Mouse (Mus musculus) liver, embryonic 11.5 days (tissue): Measurements from ENCODE around the gene Ldlrad3. TPM values are rescaled to one million over a fixed set of nuclear protein-coding genes. Genes with fewer than 3 reads are reported as not detected.

Source experiments
- ATAC-seq: fragments of 200-750 bp; cut with Nextera tagmentation; replicated peaks from 2 replicates; pipeline ENCODE4 v1.8.0; 2017; ENCODE audit warnings: moderate number of reproducible peaks, mild to moderate bottlenecking, moderate TSS enrichment, moderate library complexity; ENCODE audit not compliant: low FRiP score
- DNase-seq: peaks from one replicate; pipeline ENCODE4 v3.0.0-alpha.2; 2017; ENCODE audit warnings: low spot score
- H3K27ac ChIP-seq: fragments of 300-500 bp; sonication (generic); 2 replicates; pipeline ENCODE4 v1.5.1; 2014; ENCODE audit warnings: mild to moderate bottlenecking, low read depth, low read length, control low read depth
- H3K27me3 ChIP-seq: fragments of 300-500 bp; sonication (generic); replicated peaks from 2 replicates; pipeline ENCODE4 v1.6.1; 2014; ENCODE audit warnings: low read length, mixed read lengths; ENCODE audit not compliant: control insufficient read depth, insufficient read depth
- H3K36me3 ChIP-seq: fragments of 300-500 bp; sonication (generic); 2 replicates; pipeline ENCODE4 v1.6.1; 2014; ENCODE audit warnings: mild to moderate bottlenecking, low read length, moderate library complexity, mixed read lengths; ENCODE audit not compliant: control insufficient read depth, insufficient read depth
- H3K4me1 ChIP-seq: fragments of 300-500 bp; sonication (generic); replicated peaks from 2 replicates; pipeline ENCODE4 v1.6.1; 2014; ENCODE audit warnings: low read length, mixed read lengths; ENCODE audit not compliant: control insufficient read depth, insufficient read depth
- H3K4me2 ChIP-seq: fragments of 300-500 bp; sonication (generic); 2 replicates; pipeline ENCODE4 v1.6.1; 2014; ENCODE audit warnings: mild to moderate bottlenecking, control low read depth, moderate library complexity
- H3K4me3 ChIP-seq: fragments of 300-500 bp; sonication (generic); 2 replicates; pipeline ENCODE4 v1.5.1; 2014; ENCODE audit warnings: low read depth, low read length, control low read depth
- H3K9ac ChIP-seq: fragments of 300-500 bp; sonication (generic); 2 replicates; pipeline ENCODE4 v1.6.1; 2014; ENCODE audit warnings: low read depth, low read length, control low read depth
- H3K9me3 ChIP-seq: fragments of 300-500 bp; sonication (generic); 2 replicates; pipeline ENCODE4 v1.6.1; 2016; ENCODE audit warnings: low read length, inconsistent platforms, mixed read lengths; ENCODE audit not compliant: control insufficient read depth
- WGBS: fragments of 180-500 bp; shearing (Covaris S2); extraction: QIAGEN DNeasy Blood & Tissue Kit; methylation state at CpG from one replicate; pipeline ENCODE4 v1.1.7; 2014; 5-methylcytosine and 5-hydroxymethylcytosine counted together
- polyA plus RNA-seq: library from polyadenylated mRNA; unstranded; fragments of >200 nt; fragmentation: Nextera tagmentation; extraction: Ambion mirVana; gene quantifications from 2 replicates; pipeline ENCODE4 v1.2.1, GENCODE M21; 2014

Gene Ldlrad3
- polyA plus RNA-seq, 1 experiment from 2014 or later = 17.9 TPM

- Histone ChIP-seq H3K4me2 (no peak overlapping the region), H3K9me3 (no peaks in the 10 kb centered on the region), H3K36me3 (no peaks in the 10 kb centered on the region), H3K27ac (no peak overlapping the region), H3K9ac (no peak overlapping the region), H3K27me3 (no peaks in the 10 kb centered on the region), H3K4me1 (no peaks in the 10 kb centered on the region), H3K4me3 (no peak overlapping the region)
- DNase-seq = no peak
- 65% methylated on average over 6 of the region's 6 CpGs for WGBS
- ATAC-seq = no peak
Measured at GRCm38 (mm10) chr2:102154771-102155211, 31.4 kb downstream of the Ldlrad3 start.

GRCm38 (mm10) chr2:102154328-102154727 lies 31.9 kb downstream of the Ldlrad3 start:
- no peaks in the 10 kb centered on the region for H3K27me3 ChIP-seq
- DNase-seq = no peak
- no peak overlapping the region for H3K4me3 ChIP-seq
- no peak for ATAC-seq
- no peaks in the 10 kb centered on the region for H3K36me3 ChIP-seq
- no peak overlapping the region for H3K4me2 ChIP-seq
- no peaks in the 10 kb centered on the region for H3K9me3 ChIP-seq
- no peak overlapping the region for H3K27ac ChIP-seq
- H3K4me1 ChIP-seq = no peaks in the 10 kb centered on the region
- no peak overlapping the region for H3K9ac ChIP-seq
- 54% methylated on average over 4 of the region's 4 CpGs for whole genome bisulfite sequencing

- Histone ChIP-seq H3K4me3 (no peak overlapping the region), H3K4me1 (no peaks in the 10 kb centered on the region), H3K9ac (no peak overlapping the region), H3K27me3 (no peaks in the 10 kb centered on the region), H3K36me3 (no peaks in the 10 kb centered on the region), H3K27ac (no peak overlapping the region), H3K4me2 (no peak overlapping the region), H3K9me3 (no peaks in the 10 kb centered on the region)
- no peak for DNase-seq
- ATAC-seq = no peak
- 74% methylated on average over 4 of the region's 4 CpGs for WGBS
Measured at GRCm38 (mm10) chr2:102153516-102153915, 32.7 kb downstream of the Ldlrad3 start.

- 77% methylated on average over 5 of the region's 5 CpGs for WGBS
- ATAC-seq (no peak), DNase-seq (no peak)
- no peak overlapping the region for H3K4me3 ChIP-seq
- no peaks in the 10 kb centered on the region for H3K9me3 ChIP-seq
- no peaks in the 10 kb centered on the region for H3K4me1 ChIP-seq
- no peaks in the 10 kb centered on the region for H3K27me3 ChIP-seq
- no peak overlapping the region for H3K4me2 ChIP-seq
- no peak overlapping the region for H3K9ac ChIP-seq
- no peak overlapping the region for H3K27ac ChIP-seq
- no peaks in the 10 kb centered on the region for H3K36me3 ChIP-seq
Measured at GRCm38 (mm10) chr2:102152851-102153250, 33.3 kb downstream of the Ldlrad3 start.

GRCm38 (mm10) chr2:102149058-102149457 lies 37.1 kb downstream of the Ldlrad3 start:
- Histone ChIP-seq H3K4me2 (no peak overlapping the region), H3K9ac (no peak overlapping the region), H3K4me3 (no peak overlapping the region), H3K4me1 (no peaks in the 10 kb centered on the region), H3K36me3 (no peaks in the 10 kb centered on the region), H3K27me3 (no peaks in the 10 kb centered on the region), H3K9me3 (no peaks in the 10 kb centered on the region), H3K27ac (no peak overlapping the region)
- ATAC-seq = no peak
- 84% methylated on average over 2 of the region's 2 CpGs for WGBS
- no peak for DNase-seq

GRCm38 (mm10) chr2:102148093-102148492 lies 38.1 kb downstream of the Ldlrad3 start:
- DNase-seq (no peak), ATAC-seq (no peak)
- no peak overlapping the region for H3K4me2 ChIP-seq
- WGBS = 86% methylated on average over 6 of the region's 6 CpGs
- no peaks in the 10 kb centered on the region for H3K4me1 ChIP-seq
- H3K9ac ChIP-seq = no peak overlapping the region
- no peaks in the 10 kb centered on the region for H3K9me3 ChIP-seq
- no peaks in the 10 kb centered on the region for H3K27me3 ChIP-seq
- H3K27ac ChIP-seq = no peak overlapping the region
- no peak overlapping the region for H3K4me3 ChIP-seq
- no peaks in the 10 kb centered on the region for H3K36me3 ChIP-seq

- H3K4me1 ChIP-seq = no peaks in the 10 kb centered on the region; the same call in 1 of the 2 replicates
- no peak overlapping the region for H3K4me2 ChIP-seq
- ATAC-seq = no peak
- H3K27ac ChIP-seq = no peak overlapping the region
- no peaks in the 10 kb centered on the region for H3K9me3 ChIP-seq
- H3K4me3 ChIP-seq = no peak overlapping the region
- 88% methylated on average over 4 of the region's 4 CpGs for WGBS
- H3K9ac ChIP-seq = no peak overlapping the region
- no peaks in the 10 kb centered on the region for H3K27me3 ChIP-seq
- DNase-seq = no peak
- no peaks in the 10 kb centered on the region for H3K36me3 ChIP-seq
Measured at GRCm38 (mm10) chr2:102147561-102147960, 38.6 kb downstream of the Ldlrad3 start.

- Histone ChIP-seq H3K4me1 (no peaks in the 10 kb centered on the region; the same call in 1 of the 2 replicates), H3K27ac (no peak overlapping the region), H3K9ac (no peak overlapping the region), H3K9me3 (no peaks in the 10 kb centered on the region), H3K27me3 (no peaks in the 10 kb centered on the region), H3K4me3 (no peak overlapping the region), H3K36me3 (no peaks in the 10 kb centered on the region), H3K4me2 (no peak overlapping the region)
- WGBS = 71% methylated on average over 8 of the region's 8 CpGs
- no peak for DNase-seq
- ATAC-seq = no peak
Measured at GRCm38 (mm10) chr2:102146386-102146785, 39.8 kb downstream of the Ldlrad3 start.

- 85% methylated on average over 3 of the region's 3 CpGs for WGBS
- ATAC-seq (no peak), DNase-seq (no peak)
- H3K4me2 ChIP-seq = no peak overlapping the region
- no peak overlapping the region for H3K9ac ChIP-seq
- no peaks in the 10 kb centered on the region; the same call in 1 of the 2 replicates for H3K4me1 ChIP-seq
- H3K4me3 ChIP-seq = no peak overlapping the region
- H3K9me3 ChIP-seq = no peaks in the 10 kb centered on the region
- H3K27me3 ChIP-seq = no peaks in the 10 kb centered on the region
- H3K27ac ChIP-seq = no peak overlapping the region
- no peaks in the 10 kb centered on the region for H3K36me3 ChIP-seq
Measured at GRCm38 (mm10) chr2:102145036-102145435, 41.1 kb downstream of the Ldlrad3 start.
